Mouse (Mus musculus) thymus, postnatal 25 days (tissue): ENCODE measurements at regions not wholly inside any gene's neighbourhood (a gene's known extent, or its start where the extent isn't known, plus 50 kb on each side); places are given as distances from the start of the nearest gene placed in this dataset.
"Not testable (repeated sequence)": the region's sequence is repeated elsewhere in the genome, so short reads cannot be mapped to it uniquely, and the experiment has no call there.

Source experiments
- DNase-seq: peaks from one replicate; pipeline ENCODE4 v3.0.0; 2022

DNA sequence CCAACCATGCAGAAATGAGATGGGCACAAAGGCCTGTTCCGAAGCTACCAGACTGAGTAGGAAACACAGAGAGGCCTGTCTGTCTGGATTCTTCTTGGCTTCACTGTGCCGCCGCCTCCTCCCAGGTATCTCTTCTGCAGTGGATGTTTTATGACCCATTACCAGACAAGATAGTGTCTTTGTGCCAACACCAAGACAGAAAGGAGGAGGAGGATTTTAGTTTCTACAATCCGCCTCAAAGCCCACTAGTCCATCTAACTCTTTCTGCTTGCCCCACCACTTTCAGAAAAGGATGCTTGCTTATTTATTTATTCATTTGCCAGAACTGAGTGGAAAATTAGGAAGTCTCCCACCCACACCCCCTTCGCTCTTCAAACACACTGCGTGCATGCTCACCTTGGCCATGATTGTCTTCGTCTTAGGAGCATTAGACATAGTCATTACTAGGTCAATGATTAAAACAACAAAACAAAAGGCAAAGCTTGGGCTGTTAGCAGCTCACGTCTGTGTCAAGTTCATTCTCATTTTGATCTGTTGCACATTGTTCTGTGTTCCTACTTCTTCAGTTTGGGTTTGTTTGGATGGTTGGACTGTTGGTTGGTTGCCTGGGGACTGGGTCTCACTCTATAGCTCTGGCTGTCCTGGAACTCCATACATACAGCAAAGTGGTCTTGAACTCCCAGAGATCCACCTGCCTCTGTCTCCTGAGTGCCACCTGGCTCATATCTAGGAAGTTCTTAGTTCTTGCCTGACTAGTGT is 61.7 kb upstream of the Cpm start:
- DNase-seq = no peak

DNA sequence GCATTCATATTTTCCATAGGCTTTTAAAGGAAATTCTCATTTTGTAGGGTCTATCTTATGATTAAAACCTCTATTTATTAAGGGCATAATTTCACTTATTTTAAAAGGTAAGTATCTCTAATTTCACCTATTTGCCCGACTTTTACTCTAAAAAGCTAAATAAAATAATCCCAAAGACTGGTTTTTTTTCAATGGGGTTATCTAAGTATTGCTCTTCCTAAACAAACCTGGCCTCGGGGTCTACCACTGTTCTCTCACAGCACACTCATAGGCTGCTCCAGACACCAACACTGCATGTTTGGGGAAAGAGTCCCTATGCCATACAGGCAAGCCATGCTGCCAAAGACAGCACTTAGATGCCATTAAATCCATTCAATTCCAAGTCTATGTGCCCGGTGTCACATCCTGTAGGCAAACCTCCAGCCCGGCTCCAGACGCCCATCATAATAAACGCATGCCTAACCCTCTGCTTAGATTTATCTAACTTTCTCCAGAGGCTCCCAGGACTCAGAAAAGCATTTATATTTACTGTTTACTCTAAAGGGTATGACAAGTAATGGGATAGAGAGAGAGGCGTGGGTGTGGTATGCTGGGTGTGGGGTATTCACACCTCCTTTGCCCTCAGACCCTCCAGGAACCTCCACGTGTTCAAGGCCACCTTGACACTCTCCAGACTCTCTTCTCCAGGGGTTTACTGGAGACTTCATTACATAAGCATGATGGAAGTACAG is 62.5 kb upstream of the Cpm start:
- no peak for DNase-seq

- no peak for DNase-seq
Observed at GRCm38 (mm10) chr10:117566204-117566603, 63.1 kb upstream of the Cpm start.

- DNase-seq = no peak
Observed at GRCm38 (mm10) chr10:117565529-117566086, 63.7 kb upstream of the Cpm start.

DNA sequence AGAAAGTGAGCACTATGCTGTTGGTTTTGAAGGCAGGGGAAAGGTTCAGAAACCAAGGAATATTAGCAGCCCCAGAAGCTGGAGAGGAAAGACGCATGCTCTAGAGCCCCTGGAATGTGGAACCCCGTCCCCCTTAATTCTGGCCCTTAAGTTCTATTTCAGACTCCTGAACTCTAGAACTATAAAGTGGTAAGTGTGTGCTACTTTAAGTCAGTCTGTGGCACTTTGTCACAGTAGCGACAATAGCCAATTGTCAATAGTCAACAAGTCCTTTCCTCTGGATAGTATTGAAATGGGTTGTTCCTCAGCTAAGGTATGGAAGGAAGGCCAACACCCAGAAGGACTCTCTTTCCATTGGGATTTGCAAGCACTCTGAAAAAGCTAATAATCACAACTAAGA is 64.2 kb upstream of the Cpm start:
- DNase-seq = no peak

GRCm38 (mm10) chr10:117564118-117565040 is 64.9 kb upstream of the Cpm start:
- DNase-seq = no peak

DNA sequence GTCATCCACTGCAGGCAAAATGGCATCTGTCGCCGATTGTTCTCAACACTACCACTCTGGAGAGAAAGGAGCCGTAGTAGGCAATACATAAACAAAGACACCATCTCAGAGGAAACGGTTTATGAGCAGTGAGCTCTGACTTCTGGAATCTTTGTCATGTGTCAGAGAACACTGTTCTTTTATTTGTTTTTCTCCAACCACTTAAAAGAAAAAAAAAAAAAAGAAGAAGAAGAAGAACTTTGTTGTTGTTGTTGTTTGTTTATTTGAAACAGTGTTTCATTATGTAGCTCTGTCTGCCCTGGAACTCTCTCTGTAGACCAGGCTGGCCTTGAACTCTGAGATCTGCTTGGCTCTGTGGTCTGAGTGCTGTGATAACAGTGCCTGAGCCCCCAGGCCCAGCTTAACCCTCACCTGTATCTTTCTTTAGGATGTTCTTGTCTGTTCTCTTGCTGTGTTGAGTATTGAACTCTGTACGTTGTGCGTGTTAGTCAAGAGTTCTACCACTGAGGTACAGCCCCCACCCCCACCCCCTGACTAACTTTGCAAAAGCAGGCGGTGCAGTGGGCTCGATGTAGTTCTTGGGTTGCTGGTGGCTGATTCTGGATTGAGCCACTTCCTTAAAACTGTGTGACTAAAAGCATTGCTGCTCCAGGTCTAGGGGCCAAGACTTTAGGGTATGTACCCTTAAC is 65.7 kb upstream of the Cpm start:
- no peak for DNase-seq

GRCm38 (mm10) chr10:117562850-117563248 is 66.5 kb upstream of the Cpm start:
- DNase-seq = not testable (repeated sequence)

- DNase-seq = no peak
Observed at GRCm38 (mm10) chr10:117561909-117562849, 67.1 kb upstream of the Cpm start.

DNA sequence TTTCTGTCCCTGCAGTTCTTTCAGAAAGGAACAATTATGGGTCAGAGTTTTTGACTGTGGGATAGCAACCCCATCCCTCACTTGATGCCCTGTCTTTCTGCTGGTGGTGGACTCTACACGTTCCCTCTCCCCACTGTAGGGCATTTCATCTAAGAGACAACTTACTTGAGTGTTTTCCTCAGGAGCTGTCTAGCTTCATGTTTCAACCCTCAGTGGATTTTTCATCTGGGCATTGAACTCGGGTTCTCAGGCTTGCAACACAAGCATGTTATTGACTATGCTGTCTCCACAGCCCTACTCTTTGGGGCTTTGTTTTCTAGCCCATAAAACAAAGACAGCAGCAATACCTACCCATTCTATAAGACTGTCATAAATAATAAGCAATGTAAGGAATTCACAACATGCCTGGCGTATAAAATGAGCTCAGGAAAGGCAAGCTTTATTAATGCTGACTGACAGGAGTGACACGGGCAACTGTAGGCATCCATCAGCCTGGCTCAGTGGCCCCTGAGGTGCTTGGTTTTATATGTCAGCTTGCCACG is 68.0 kb upstream of the Cpm start:
- DNase-seq = no peak

GRCm38 (mm10) chr10:117560396-117561278 is 68.7 kb upstream of the Cpm start:
- no peak for DNase-seq

- DNase-seq = no peak
Observed at GRCm38 (mm10) chr10:117559615-117560395, 69.5 kb upstream of the Cpm start.

DNA sequence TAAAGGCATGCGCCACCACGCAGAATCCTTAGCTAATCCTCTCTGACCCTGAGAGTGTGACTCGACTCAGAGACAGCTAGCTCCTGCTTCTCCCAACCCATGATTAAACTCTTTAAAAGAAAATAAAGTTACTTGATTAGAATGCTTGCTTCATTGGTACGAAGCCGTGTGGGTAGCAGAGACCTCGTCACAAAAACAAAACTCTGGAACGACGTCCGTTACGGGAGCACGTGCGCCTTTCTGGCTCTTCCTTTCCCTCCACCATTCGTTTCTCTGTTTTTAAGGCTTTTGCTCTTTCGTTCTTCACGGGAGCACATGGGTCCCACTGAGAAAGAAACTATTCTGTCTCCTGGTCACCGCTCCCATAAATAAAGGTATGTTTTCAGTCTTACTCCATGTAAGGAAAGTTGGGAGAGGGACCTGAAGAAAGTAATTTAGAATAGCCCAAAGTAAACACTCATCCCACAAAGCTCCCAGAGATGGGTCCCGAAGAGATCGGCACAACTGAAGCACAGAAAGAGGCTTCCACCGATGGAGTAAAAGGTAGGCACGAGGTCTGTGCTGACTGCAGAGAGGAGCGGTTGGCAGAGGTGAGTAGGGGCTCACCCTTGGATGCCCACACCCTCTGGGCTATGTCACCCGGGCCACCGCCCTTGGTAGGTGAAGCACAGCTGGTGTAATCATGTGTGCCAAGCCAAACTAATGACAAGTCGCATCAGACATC is 70.2 kb upstream of the Cpm start:
- no peak for DNase-seq

DNA sequence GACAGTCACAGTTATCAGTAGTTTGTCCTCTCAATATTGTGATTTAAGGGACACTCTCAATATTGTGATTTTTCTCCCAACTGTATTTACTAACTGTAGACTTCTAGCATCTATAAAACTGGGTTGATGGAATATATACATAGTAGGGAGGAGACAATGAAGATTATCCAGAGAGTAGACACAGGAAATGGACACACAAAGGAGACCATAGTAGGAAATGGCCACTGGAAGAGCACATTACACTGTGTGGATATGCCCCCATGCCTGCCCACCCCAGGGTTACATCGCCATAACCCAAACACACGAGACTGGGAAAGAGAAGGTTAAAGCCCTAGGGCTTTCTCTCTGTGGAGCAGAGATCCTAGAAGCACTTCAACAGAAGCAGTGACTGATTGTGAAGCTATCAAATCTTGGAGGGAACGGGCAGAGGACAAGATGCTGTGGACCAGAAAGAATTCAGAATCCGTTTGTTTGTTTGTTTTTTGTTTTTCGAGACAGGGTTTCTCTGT is 71.0 kb upstream of the Cpm start:
- DNase-seq = no peak

GRCm38 (mm10) chr10:117557666-117558065 is 71.6 kb upstream of the Cpm start:
- DNase-seq = no peak

GRCm38 (mm10) chr10:117556851-117557542 is 72.3 kb upstream of the Cpm start:
- no peak for DNase-seq

DNA sequence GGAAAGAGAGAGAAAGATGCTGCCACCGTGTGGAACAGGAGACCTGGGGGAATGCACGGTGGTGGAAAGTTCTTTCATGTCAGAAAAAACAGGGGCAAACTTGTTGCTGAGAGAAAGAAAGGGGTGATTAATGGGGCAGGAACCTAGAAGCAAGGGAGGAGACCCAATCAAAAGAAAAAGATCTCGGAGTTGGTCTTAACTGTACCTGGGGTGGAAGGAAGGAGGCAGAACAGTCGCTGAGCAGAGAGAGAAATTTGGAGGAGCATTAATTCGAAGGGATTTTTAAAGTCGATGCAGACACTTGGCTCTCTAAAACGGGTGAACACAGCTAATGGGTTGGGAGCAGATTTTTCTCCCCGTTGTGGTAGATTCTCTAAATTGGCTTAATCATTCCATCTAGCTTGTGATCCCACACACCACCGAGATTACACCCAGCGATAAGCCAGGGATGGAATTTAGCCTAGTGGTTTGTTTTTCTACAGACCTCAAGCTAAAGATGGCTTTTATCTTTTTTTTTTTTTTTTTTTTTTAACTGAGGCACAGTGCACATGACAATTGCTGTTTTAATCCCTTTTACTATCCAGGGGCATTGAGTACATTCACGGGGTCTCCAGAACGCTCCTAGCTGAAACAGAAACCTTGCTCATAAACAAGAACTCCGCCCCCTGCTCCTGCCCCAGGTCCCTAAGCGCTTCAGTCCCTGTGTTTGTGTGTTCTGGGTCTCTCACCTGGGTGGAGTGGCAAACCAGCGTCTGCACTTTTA is 73.1 kb upstream of the Cpm start:
- no peak for DNase-seq
